Comparison of ENCODE assay signal across 8 mouse cellular contexts in the genomic region with DNA sequence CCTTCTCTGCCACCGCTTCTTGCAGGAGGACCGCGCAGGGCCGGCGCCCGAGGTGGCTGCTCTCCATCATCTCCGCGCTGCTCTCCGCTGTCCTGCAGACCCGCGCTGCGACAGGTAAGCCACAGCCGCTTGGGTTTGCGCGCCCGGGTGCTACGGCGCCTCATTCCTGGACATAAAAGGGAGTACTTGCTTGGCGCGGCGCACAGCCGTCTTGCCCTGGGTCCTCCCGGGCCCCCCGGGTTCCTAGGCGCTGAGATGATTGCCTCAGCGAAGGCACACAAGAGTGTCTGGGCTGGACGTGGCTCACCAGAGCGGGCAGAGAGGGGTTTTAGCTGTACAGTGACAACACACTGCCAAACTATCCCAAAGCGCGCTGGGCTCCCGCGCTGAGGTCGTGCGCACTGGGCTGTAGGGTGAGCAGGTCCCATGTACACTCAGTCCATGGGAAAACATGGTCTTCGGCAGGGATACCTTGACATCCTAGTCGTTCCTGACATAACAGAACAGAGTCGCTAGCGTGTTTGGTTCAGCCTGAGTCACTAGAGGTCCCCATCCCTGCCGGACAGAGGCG. TPM values are rescaled to one million over a fixed set of nuclear protein-coding genes. Genes with fewer than 3 reads are reported as not detected.
A peak's percentile ranks its signal among the peaks of the same experiment; 100 is the strongest.
DNase-seq lines count a peak whose midpoint lies in the region; ATAC-seq lines count a peak whose summit lies in the region.

No protein-coding gene starts in this region.

- peak overlapping the region; percentile 42; the same call in 1 of the 2 replicates for H3K27ac ChIP-seq in heart, embryonic 10.5 days
- 0 out of 4 replicates have a peak overlapping the region, but pooled peaks of 1 of the 2 experiments have one; percentile 14 for H3K27ac ChIP-seq in heart, embryonic 14.5 days (replicated peaks in 1 of 2; ENCODE audit: control insufficient read depth in 1 of 2, insufficient read depth in 1 of 2, low read depth in 2 of 2, low read length in 2 of 2)
- H3K27ac ChIP-seq in liver, embryonic 13.5 days, result no peak overlapping the region

- WGBS in heart, embryonic 10.5 days, result 4% methylated on average over 40 of the region's 40 CpGs
- 2% methylated on average over 40 of the region's 40 CpGs for WGBS in heart, embryonic 14.5 days
- 5% methylated on average over 40 of the region's 40 CpGs for WGBS in liver, embryonic 13.5 days (ENCODE audit: insufficient replicate concordance)

- H3K4me1 ChIP-seq in heart, embryonic 10.5 days, result peaks cover 13% of the 10 kb centered on the region
- peaks cover 8 to 22% of the 10 kb centered on the region in 2 experiments for H3K4me1 ChIP-seq in heart, embryonic 14.5 days (ENCODE audit: control insufficient read depth in 2 of 2, insufficient read depth in 2 of 2, low read length in 2 of 2)
- no peaks in the 10 kb centered on the region for H3K4me1 ChIP-seq in liver, embryonic 13.5 days (replicated peaks)

- peaks cover 77% of the 10 kb centered on the region for H3K27me3 ChIP-seq in heart, embryonic 10.5 days (ENCODE audit: insufficient read depth, poor library complexity, severe bottlenecking)
- peaks cover 50% of the 10 kb centered on the region for H3K27me3 ChIP-seq in heart, embryonic 14.5 days (ENCODE audit: control insufficient read depth, insufficient read depth, low read length)
- peaks cover 52% of the 10 kb centered on the region for H3K27me3 ChIP-seq in liver, embryonic 13.5 days

- H3K9me3 ChIP-seq in heart, embryonic 10.5 days, result no peaks in the 10 kb centered on the region
- no peaks in the 10 kb centered on the region for H3K9me3 ChIP-seq in heart, embryonic 14.5 days (ENCODE audit: control insufficient read depth, low read length)
- no peaks in the 10 kb centered on the region for H3K9me3 ChIP-seq in liver, embryonic 13.5 days (replicated peaks)

- no peak for ATAC-seq in heart, embryonic 14.5 days (ENCODE audit: insufficient number of reproducible peaks, insufficient read depth, low FRiP score, low read depth)
- no peak for ATAC-seq in liver, embryonic 13.5 days (ENCODE audit: low read depth)

- DNase-seq in heart, embryonic 10.5 days (ENCODE audit: low spot score), result no peak
- DNase-seq in heart, adult 9 months (ENCODE audit: low spot score in 2 of 2), result no peak
- DNase-seq in WW6 (ENCODE audit: low read depth, low spot score), result peak; percentile 24
- DNase-seq in liver, embryonic 13.5 days, result no peak
- no peak for DNase-seq in spleen, adult 18-20 months
- DNase-seq in thymus, postnatal 25 days, result no peak
- no peak for DNase-seq in B cell, adult 2 months

- peak overlapping the region; percentile 63 for H3K9ac ChIP-seq in heart, embryonic 14.5 days (ENCODE audit: low read length)
- H3K9ac ChIP-seq in liver, embryonic 13.5 days, result no peak overlapping the region

- peak overlapping the region; percentile 80 for H3K4me2 ChIP-seq in heart, embryonic 14.5 days (ENCODE audit: low read length)
- H3K4me2 ChIP-seq in liver, embryonic 13.5 days, result peak overlapping the region; percentile 32

- peak overlapping the region; percentile 65 for H3K4me3 ChIP-seq in heart, embryonic 10.5 days
- H3K4me3 ChIP-seq in heart, embryonic 14.5 days (ENCODE audit: control insufficient read depth in 1 of 2, insufficient read depth in 1 of 2, low read depth in 1 of 2, low read length in 2 of 2), result peak overlapping the region; percentile 46 to 51
- H3K4me3 ChIP-seq in liver, embryonic 13.5 days (replicated peaks), result peak overlapping the region; percentile 26

- no peaks in the 10 kb centered on the region for H3K36me3 ChIP-seq in heart, embryonic 10.5 days
- no peaks in the 10 kb centered on the region for H3K36me3 ChIP-seq in heart, embryonic 14.5 days (ENCODE audit: control insufficient read depth, insufficient read depth, low read length)
- no peaks in the 10 kb centered on the region for H3K36me3 ChIP-seq in liver, embryonic 13.5 days

RNA-seq across cellular contexts. Expression of a gene that starts 0.5 kb away (rescaled TPM):
- polyA plus RNA-seq in heart, embryonic 10.5 days (2016; fragmentation: Nextera tagmentation; extraction: Ambion mirVana), result 1.1 and 1.5 TPM in 2 replicates
- polyA plus RNA-seq in heart, embryonic 14.5 days (2014; fragmentation: Nextera tagmentation; extraction: Ambion mirVana), result 8.0 and 12.0 TPM in 2 replicates
- 0.36 and 0.37 TPM in 2 replicates for polyA plus RNA-seq in liver, embryonic 13.5 days (2015; fragmentation: Nextera tagmentation; extraction: Ambion mirVana)
